Mouse (Mus musculus): Measurements from ENCODE around the gene H2-M3.

GRCm38 (mm10) chr17:37308483-37308882 lies 38.5 kb downstream of the H2-M3 start:
- TF ChIP-seq POLR2A (IDR thresholded peaks at IDR 0.05; ENCODE audit: insufficient read length, low read depth) (no peak), CEBPB (IDR thresholded peaks at IDR 0.05; ENCODE audit: insufficient read depth, poor library complexity, severe bottlenecking) (no peak), E2F4 (IDR thresholded peaks at IDR 0.05; ENCODE audit: insufficient read depth) (no peak), POLR2AphosphoS2 (IDR thresholded peaks at IDR 0.05; ENCODE audit: insufficient read length, low read depth) (no peak), USF1 (IDR thresholded peaks at IDR 0.05; ENCODE audit: low read depth) (no peak), SRF (IDR thresholded peaks at IDR 0.05; ENCODE audit: control insufficient read depth, insufficient read length, low read depth) (no peak), REST (IDR thresholded peaks at IDR 0.05; ENCODE audit: insufficient read depth, insufficient read length) (no peak), MYOD1 (IDR thresholded peaks at IDR 0.05; ENCODE audit: control insufficient read depth in 1 of 3, insufficient read length in 2 of 3, low read depth in 2 of 3) (no peak), MYOG (IDR thresholded peaks at IDR 0.05; ENCODE audit: control insufficient read depth in 1 of 3, insufficient read depth in 1 of 3, insufficient read length in 2 of 3, low read depth in 2 of 3) (no peak), TCF12 (IDR thresholded peaks at IDR 0.05; ENCODE audit: insufficient read depth, poor library complexity, severe bottlenecking) (no peak)

All from myocyte (in vitro differentiated cells).